Mouse (Mus musculus): ENCODE results near the gene Mitd1. TPM values are rescaled to one million over a fixed set of nuclear protein-coding genes. Genes with fewer than 3 reads are reported as not detected.

The Mitd1 gene
- polyA plus RNA-seq, 2 experiments = 14.7 to 14.8 TPM

GRCm38 (mm10) chr1:37883411-37883810 lies 6.8 kb downstream of the Mitd1 start:
- no peak overlapping the region for H3K4me3 ChIP-seq (ENCODE audit: insufficient read depth in 1 of 2, low read depth in 2 of 2, low read length in 2 of 2)
- H3K9ac ChIP-seq (replicated peaks) = no peak overlapping the region
- ATAC-seq (ENCODE audit: insufficient read depth) = no peak
- H3K27ac ChIP-seq = no peak overlapping the region
- H3K4me1 ChIP-seq (replicated peaks; ENCODE audit: control insufficient read depth in 2 of 2, insufficient read depth in 2 of 2, low read length in 1 of 2) = peaks cover 0 to 13% of the 10 kb centered on the region in 2 experiments; a peak in 2 of 4 replicates
- H3K27me3 ChIP-seq (ENCODE audit: control insufficient read depth, insufficient read depth, low read length) = no peaks in the 10 kb centered on the region
- H3K9me3 ChIP-seq (ENCODE audit: control insufficient read depth, low read length) = no peaks in the 10 kb centered on the region
- WGBS (ENCODE audit: insufficient replicate concordance) = 72% methylated on average over 4 of the region's 4 CpGs
- no peak for DNase-seq (ENCODE audit: low read depth in 3 of 3, low spot score in 3 of 3)
- H3K4me2 ChIP-seq (ENCODE audit: low read depth) = no peak overlapping the region
- peaks cover 19% of the 10 kb centered on the region for H3K36me3 ChIP-seq (replicated peaks; ENCODE audit: control insufficient read depth, insufficient read depth, low read depth)
- TF ChIP-seq CTCF (IDR thresholded peaks at IDR 0.05; ENCODE audit: low read depth) = no peak
- no peak for TF ChIP-seq EP300 (IDR thresholded peaks at IDR 0.05; ENCODE audit: low read depth)

DNA sequence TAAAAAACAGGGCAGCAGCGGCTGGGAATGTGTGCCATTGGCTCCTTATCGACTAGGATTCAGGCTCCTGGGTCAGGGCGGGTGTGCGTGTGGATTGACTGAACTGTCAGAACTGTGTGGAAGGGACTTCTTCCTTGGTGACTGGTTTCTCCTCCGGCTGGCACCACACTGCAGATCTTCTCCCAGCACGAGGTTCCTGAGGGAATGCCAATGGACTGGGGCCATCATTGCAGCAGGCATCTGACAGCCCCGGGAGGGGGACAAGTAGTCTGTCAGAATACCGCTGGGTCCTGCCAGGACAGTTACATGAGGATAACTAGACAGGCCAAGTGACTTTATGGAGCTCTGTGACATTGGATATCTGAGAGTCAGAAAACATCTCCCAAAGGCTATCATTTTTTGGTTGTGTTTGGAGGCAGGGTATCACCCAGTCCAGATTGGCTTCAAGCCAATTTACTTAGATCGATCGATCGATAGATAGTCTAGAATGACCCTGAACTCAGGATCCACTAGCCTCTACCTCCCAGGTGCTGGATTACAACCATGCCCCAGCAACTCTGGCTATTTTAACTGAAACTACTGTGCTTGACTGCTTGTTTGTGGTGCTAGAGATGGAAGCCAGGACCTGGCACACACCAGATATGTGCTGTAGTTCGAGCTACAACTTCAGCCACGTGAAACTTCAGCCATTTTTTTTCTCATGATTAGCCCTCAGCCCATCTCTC lies 12.3 kb downstream of the Mitd1 start:
- Histone ChIP-seq H3K9ac (replicated peaks) (no peak overlapping the region), H3K4me1 (replicated peaks; ENCODE audit: control insufficient read depth in 2 of 2, insufficient read depth in 2 of 2, low read length in 1 of 2) (peaks cover 4 to 6% of the 10 kb centered on the region in 2 experiments; a peak in 2 of 4 replicates), H3K27ac (no peak overlapping the region), H3K9me3 (ENCODE audit: control insufficient read depth, low read length) (no peaks in the 10 kb centered on the region), H3K4me3 (ENCODE audit: insufficient read depth in 1 of 2, low read depth in 2 of 2, low read length in 2 of 2) (no peak overlapping the region), H3K4me2 (ENCODE audit: low read depth) (no peak overlapping the region), H3K36me3 (replicated peaks; ENCODE audit: control insufficient read depth, insufficient read depth, low read depth) (peaks cover 25% of the 10 kb centered on the region), H3K27me3 (ENCODE audit: control insufficient read depth, insufficient read depth, low read length) (no peaks in the 10 kb centered on the region)
- DNase-seq (ENCODE audit: low read depth in 3 of 3, low spot score in 3 of 3) (no peak), ATAC-seq (ENCODE audit: insufficient read depth) (no peak)
- TF ChIP-seq CTCF (IDR thresholded peaks at IDR 0.05; ENCODE audit: low read depth) = no peak
- TF ChIP-seq EP300 (IDR thresholded peaks at IDR 0.05; ENCODE audit: low read depth) = no peak
- WGBS (ENCODE audit: insufficient replicate concordance) = 81% methylated on average over 13 of the region's 13 CpGs

- H3K27ac ChIP-seq = no peak overlapping the region
- WGBS (ENCODE audit: insufficient replicate concordance) = 64% methylated on average over 4 of the region's 4 CpGs
- H3K9ac ChIP-seq (replicated peaks) = peak overlapping the region; percentile 70
- H3K4me3 ChIP-seq (ENCODE audit: insufficient read depth in 1 of 2, low read depth in 2 of 2, low read length in 2 of 2) = peak overlapping the region in 1 of 2 experiments; percentile 72; a peak in 2 of 4 replicates
- peaks cover 11 to 23% of the 10 kb centered on the region in 2 experiments for H3K4me1 ChIP-seq (replicated peaks; ENCODE audit: control insufficient read depth in 2 of 2, insufficient read depth in 2 of 2, low read length in 1 of 2)
- no peaks in the 10 kb centered on the region for H3K27me3 ChIP-seq (ENCODE audit: control insufficient read depth, insufficient read depth, low read length)
- H3K36me3 ChIP-seq (replicated peaks; ENCODE audit: control insufficient read depth, insufficient read depth, low read depth) = peaks cover 9% of the 10 kb centered on the region
- DNase-seq (ENCODE audit: low read depth in 3 of 3, low spot score in 3 of 3) (no peak), ATAC-seq (ENCODE audit: insufficient read depth) (no peak)
- H3K9me3 ChIP-seq (ENCODE audit: control insufficient read depth, low read length) = no peaks in the 10 kb centered on the region
- H3K4me2 ChIP-seq (ENCODE audit: low read depth) = peak overlapping the region; percentile 94
- TF ChIP-seq EP300 (IDR thresholded peaks at IDR 0.05; ENCODE audit: low read depth) (no peak), CTCF (IDR thresholded peaks at IDR 0.05; ENCODE audit: low read depth) (no peak)
These were observed 17.1 kb downstream of the Mitd1 start for GRCm38 (mm10) chr1:37873157-37873556.

DNA sequence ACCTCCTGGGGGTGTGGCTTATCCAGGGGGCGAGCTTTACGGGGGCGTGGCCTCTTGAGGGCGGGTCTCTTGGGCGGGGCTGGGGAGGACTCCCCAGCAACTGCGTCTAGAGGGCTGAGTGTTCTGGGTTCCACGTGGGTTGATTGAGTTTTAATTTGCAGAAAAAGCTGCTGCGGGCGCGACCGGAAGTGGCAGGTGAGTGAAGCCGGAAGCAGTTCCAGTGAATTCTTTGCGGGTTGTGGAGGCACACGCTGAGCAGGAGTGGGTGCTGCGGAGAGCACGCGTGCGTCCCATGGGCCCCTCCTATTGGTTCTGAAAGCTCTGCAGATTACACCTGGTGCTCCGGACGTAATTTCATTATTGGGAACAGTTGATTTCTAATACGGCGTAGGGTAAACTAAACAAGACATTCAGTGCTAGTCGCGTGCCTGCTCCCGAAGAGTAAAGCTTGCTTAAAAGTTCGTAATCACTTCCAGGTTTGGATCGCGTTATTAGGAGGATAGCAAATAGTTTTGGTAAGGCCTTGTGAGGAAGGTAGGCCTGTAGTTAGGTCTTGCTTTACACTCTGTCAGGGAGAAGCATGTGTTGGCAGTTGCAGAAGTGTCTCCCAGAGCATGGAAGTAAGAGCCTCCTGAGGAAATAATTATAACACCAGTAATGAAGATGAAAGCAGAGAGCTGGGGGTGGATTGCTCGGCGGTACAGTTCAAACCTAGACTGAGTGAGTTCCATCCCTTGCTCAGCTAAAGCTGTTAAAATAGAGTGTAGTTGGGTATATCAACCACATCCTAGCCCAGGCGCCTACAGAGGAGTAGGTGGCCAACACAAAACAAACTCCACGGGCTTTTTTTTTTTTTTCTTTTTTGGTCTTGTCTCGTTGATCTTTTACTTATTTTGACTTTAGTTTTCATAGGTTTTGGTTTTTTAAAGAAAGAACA lies 17.8 kb downstream of the Mitd1 start:
- Histone ChIP-seq H3K27me3 (ENCODE audit: control insufficient read depth, insufficient read depth, low read length) (no peaks in the 10 kb centered on the region), H3K4me3 (ENCODE audit: insufficient read depth in 1 of 2, low read depth in 2 of 2, low read length in 2 of 2) (peak overlapping the region; percentile 66 to 72), H3K4me1 (replicated peaks; ENCODE audit: control insufficient read depth in 2 of 2, insufficient read depth in 2 of 2, low read length in 1 of 2) (peaks cover 11 to 23% of the 10 kb centered on the region in 2 experiments), H3K4me2 (ENCODE audit: low read depth) (peak overlapping the region; percentile 94), H3K36me3 (replicated peaks; ENCODE audit: control insufficient read depth, insufficient read depth, low read depth) (peaks cover 9% of the 10 kb centered on the region), H3K27ac (peak overlapping the region; percentile 61), H3K9ac (replicated peaks) (peak overlapping the region; percentile 70), H3K9me3 (ENCODE audit: control insufficient read depth, low read length) (no peaks in the 10 kb centered on the region)
- TF ChIP-seq EP300 (IDR thresholded peaks at IDR 0.05; ENCODE audit: low read depth) (no peak), CTCF (IDR thresholded peaks at IDR 0.05; ENCODE audit: low read depth) (no peak)
- DNase-seq (ENCODE audit: low read depth in 3 of 3, low spot score in 3 of 3) = peak; percentile 71 to 75 (median 71)
- peak; percentile 88 for ATAC-seq (ENCODE audit: insufficient read depth)
- 3% methylated on average over 33 of the region's 33 CpGs for WGBS (ENCODE audit: insufficient replicate concordance)

DNA sequence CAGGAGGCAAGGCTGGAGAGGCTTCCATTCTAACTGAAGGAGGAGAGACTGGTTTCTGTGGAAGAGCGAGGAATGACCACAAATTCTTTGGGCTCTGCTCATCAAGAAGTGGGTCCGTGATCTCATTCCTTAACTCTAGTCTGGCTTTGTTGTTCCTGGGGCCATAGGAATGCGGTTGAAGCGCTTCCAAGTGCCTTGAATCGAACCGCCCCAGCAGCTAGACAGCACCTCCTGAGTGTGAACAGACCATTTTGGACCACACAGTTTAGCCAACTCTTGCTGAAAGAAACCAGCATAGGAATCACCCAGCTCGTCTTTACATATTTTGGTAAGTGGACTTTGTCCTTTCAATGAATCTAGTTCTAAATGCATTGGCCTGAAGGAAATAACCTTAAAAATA lies 18.5 kb downstream of the Mitd1 start, which contains the start of gene Lipt1:
Gene Lipt1 (plus strand): TSS at position 35 of the 400 bp plus-strand sequence.
- peaks cover 9% of the 10 kb centered on the region for H3K36me3 ChIP-seq (replicated peaks; ENCODE audit: control insufficient read depth, insufficient read depth, low read depth)
- no peaks in the 10 kb centered on the region for H3K9me3 ChIP-seq (ENCODE audit: control insufficient read depth, low read length)
- peak within 1 kb of the TSS; percentile 94 for H3K4me2 ChIP-seq (ENCODE audit: low read depth)
- H3K4me3 ChIP-seq (ENCODE audit: insufficient read depth in 1 of 2, low read depth in 2 of 2, low read length in 2 of 2) = peak within 1 kb of the TSS; percentile 66 to 72
- TF ChIP-seq EP300 (IDR thresholded peaks at IDR 0.05; ENCODE audit: low read depth) (no peak), CTCF (IDR thresholded peaks at IDR 0.05; ENCODE audit: low read depth) (no peak)
- DNase-seq (ENCODE audit: low read depth in 3 of 3, low spot score in 3 of 3) = no peak
- no peaks in the 10 kb centered on the region for H3K27me3 ChIP-seq (ENCODE audit: control insufficient read depth, insufficient read depth, low read length)
- WGBS (ENCODE audit: insufficient replicate concordance) = 16% methylated on average over 7 of the region's 7 CpGs
- H3K27ac ChIP-seq = peak within 1 kb of the TSS; percentile 61
- peaks cover 11 to 23% of the 10 kb centered on the region in 2 experiments for H3K4me1 ChIP-seq (replicated peaks; ENCODE audit: control insufficient read depth in 2 of 2, insufficient read depth in 2 of 2, low read length in 1 of 2)
- H3K9ac ChIP-seq (replicated peaks) = peak within 1 kb of the TSS; percentile 70
- peak; percentile 57 for ATAC-seq (ENCODE audit: insufficient read depth)
